Mouse (Mus musculus): Measurements from ENCODE around the gene Etv1. TPM values are rescaled to one million over a fixed set of nuclear protein-coding genes. Genes with fewer than 3 reads are reported as not detected.

The Etv1 gene
- polyA plus RNA-seq, 1 experiment from 2014 or later, result 1.2 TPM

- H3K27me3 ChIP-seq, result peaks cover 16% of the 10 kb centered on the region
- no peak for ATAC-seq
- no peak for TF ChIP-seq CTCF (IDR thresholded peaks at IDR 0.05)
- POLR2A ChIA-PET, result no interaction called here
- CTCF ChIA-PET, result no interaction called here
- in situ Hi-C loops (cut with MboI; ENCODE audit: low pct_unique_long_range_greater_than_20kb), result loop anchor here (10.0 kb wide), 1 partner anchor 142 kb away; no protein-coding TSS in a partner anchor
- no peak for DNase-seq (ENCODE audit: low read depth, low spot score)
These were observed 4.1 kb downstream of the Etv1 start for GRCm38 (mm10) chr12:38783291-38783690.

- ATAC-seq (no peak), DNase-seq (ENCODE audit: low read depth, low spot score) (no peak)
- POLR2A ChIA-PET, result no interaction called here
- no peak for TF ChIP-seq CTCF (IDR thresholded peaks at IDR 0.05)
- peaks cover 16% of the 10 kb centered on the region for H3K27me3 ChIP-seq
- in situ Hi-C loops (cut with MboI; ENCODE audit: low pct_unique_long_range_greater_than_20kb), result loop anchor here (10.0 kb wide), 1 partner anchor 141 kb away; no protein-coding TSS in a partner anchor
- CTCF ChIA-PET, result no interaction called here
These were observed 5.0 kb downstream of the Etv1 start for GRCm38 (mm10) chr12:38784221-38784620.

DNA sequence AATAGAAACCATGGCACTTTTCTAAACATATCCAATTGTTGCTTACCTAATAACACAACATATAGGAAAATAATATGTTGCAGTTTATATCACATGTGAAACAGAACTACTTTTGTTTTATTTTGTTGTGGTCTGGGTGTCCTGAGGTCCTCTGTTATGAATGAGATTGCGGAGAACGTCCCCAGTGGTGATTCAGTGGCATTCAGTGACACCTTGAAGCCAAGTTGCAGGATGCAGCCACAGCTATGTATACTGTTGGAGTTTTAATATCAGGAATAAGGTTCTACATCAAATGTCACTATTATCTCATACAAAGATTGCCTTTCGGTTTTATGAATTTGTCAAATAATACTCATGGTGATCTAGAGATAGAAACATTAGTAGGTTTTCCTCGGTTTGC lies 7.4 kb downstream of the Etv1 start:
- CTCF ChIA-PET, result no interaction called here
- ATAC-seq, result no peak

GRCm38 (mm10) chr12:38787704-38788103 lies 8.5 kb downstream of the Etv1 start:
- H3K27me3 ChIP-seq, result peaks cover 9% of the 10 kb centered on the region
- ATAC-seq (no peak), DNase-seq (ENCODE audit: low read depth, low spot score) (no peak)
- in situ Hi-C loops (cut with MboI; ENCODE audit: low pct_unique_long_range_greater_than_20kb), result loop anchor here (10.0 kb wide), 1 partner anchor 137 kb away; no protein-coding TSS in a partner anchor
- POLR2A ChIA-PET, result no interaction called here
- no peak for TF ChIP-seq CTCF (IDR thresholded peaks at IDR 0.05)
- CTCF ChIA-PET, result no interaction called here

More for the DNA sequence above, 7.4 kb downstream of the Etv1 start:
- in situ Hi-C loops (cut with MboI; ENCODE audit: low pct_unique_long_range_greater_than_20kb), result loop anchor here (10.0 kb wide), 1 partner anchor 138 kb away; no protein-coding TSS in a partner anchor
- POLR2A ChIA-PET, result no interaction called here
- TF ChIP-seq CTCF (IDR thresholded peaks at IDR 0.05), result no peak
- DNase-seq (ENCODE audit: low read depth, low spot score), result no peak
- peaks cover 13% of the 10 kb centered on the region for H3K27me3 ChIP-seq

GRCm38 (mm10) chr12:38788621-38789020 lies 9.4 kb downstream of the Etv1 start:
- POLR2A ChIA-PET, result no interaction called here
- ATAC-seq, result peak; percentile 99
- CTCF ChIA-PET, result interaction anchor here (1.8 kb wide), 1 partner anchor 8 kb away, joined by 4 read pairs; no protein-coding TSS in a partner anchor
- in situ Hi-C loops (cut with MboI; ENCODE audit: low pct_unique_long_range_greater_than_20kb), result loop anchor here (10.0 kb wide), 1 partner anchor 136 kb away; no protein-coding TSS in a partner anchor
- no peak for TF ChIP-seq CTCF (IDR thresholded peaks at IDR 0.05)
- H3K27me3 ChIP-seq, result peaks cover 9% of the 10 kb centered on the region
- peak; percentile 50 for DNase-seq (ENCODE audit: low read depth, low spot score)

DNA sequence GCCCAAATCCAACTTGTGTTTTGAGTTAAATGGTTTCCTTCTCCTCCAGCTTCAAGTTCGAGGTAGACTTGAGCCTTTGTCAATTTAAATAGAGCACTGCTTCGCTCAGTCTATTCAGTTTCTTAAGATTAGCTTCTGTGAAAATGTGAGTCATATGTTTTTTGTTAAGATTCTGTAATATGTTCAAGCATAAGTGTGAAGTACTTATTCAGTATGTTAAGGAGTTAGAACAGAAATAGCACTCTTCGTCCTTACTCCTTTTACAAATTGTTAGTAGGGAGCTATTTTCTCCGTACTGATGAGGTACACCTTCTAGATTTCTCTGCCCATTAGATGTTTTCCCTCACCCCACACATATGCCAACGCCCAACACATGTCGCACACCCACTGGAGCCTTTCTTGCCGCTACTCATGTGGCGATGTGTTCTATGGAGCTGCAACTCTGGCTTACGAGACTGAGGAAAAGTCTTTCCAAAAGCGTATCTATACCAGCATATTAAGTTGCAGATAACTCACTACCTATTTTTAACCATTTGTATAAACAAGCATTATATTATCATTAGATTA lies 10.7 kb downstream of the Etv1 start:
- in situ Hi-C loops (cut with MboI; ENCODE audit: low pct_unique_long_range_greater_than_20kb), result loop anchor here (10.0 kb wide), 1 partner anchor 135 kb away; no protein-coding TSS in a partner anchor
- no peak for TF ChIP-seq CTCF (IDR thresholded peaks at IDR 0.05)
- DNase-seq (ENCODE audit: low read depth, low spot score), result no peak
- H3K27me3 ChIP-seq, result peaks cover 8% of the 10 kb centered on the region
- ChIA-PET POLR2A (no interaction called here), CTCF (interaction anchor here (1.8 kb wide), 1 partner anchor 9 kb away, joined by 4 read pairs; no protein-coding TSS in a partner anchor)
- ATAC-seq, result no peak

DNA sequence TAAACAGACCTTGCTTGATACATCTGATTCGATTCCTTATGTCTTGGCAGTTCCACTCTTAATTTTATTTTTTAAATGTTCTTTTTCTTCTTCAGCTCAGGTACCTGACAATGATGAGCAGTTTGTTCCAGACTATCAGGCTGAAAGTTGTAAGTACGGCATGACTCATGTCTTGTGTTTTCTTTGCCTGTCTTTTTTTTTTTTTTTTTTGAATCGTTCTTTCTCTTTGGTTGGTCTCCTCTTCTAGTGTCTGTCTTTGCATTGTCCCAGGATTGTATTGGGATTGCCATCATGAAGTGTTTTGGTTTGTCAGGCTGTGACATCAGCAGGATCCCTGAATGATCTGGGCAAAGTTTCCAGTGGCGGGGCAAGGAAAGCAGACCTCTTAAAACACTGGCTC lies 13.9 kb downstream of the Etv1 start:
- ChIA-PET POLR2A (no interaction called here), CTCF (no interaction called here)
- no peak for ATAC-seq
- H3K27me3 ChIP-seq, result no peaks in the 10 kb centered on the region
- in situ Hi-C loops (cut with MboI; ENCODE audit: low pct_unique_long_range_greater_than_20kb), result no loop called here
- no peak for TF ChIP-seq CTCF (IDR thresholded peaks at IDR 0.05)
- DNase-seq (ENCODE audit: low read depth, low spot score), result no peak

DNA sequence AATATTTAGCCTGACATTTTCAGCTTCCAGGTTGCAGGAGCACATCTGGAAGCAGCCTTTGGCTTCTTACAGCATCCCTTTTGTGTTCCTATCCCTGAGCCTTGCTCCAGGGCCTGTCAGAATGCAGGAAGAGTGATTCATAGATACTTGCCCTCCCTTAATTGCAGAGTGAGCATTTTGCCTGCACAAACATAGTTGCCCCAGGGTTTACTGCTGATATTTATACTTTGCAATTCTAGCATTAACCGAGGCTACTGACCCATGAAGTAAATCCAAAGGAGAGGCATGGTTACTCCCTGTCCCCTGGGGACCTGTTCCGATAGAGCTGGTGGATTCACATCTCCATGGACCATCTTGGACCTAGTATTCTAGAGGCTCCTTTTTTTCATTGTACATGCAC lies 14.5 kb downstream of the Etv1 start:
- CTCF ChIA-PET, result no interaction called here
- TF ChIP-seq CTCF (IDR thresholded peaks at IDR 0.05), result no peak
- POLR2A ChIA-PET, result no interaction called here
- ATAC-seq (peak; percentile 74), DNase-seq (ENCODE audit: low read depth, low spot score) (no peak)
- no peaks in the 10 kb centered on the region for H3K27me3 ChIP-seq
- in situ Hi-C loops (cut with MboI; ENCODE audit: low pct_unique_long_range_greater_than_20kb), result no loop called here

GRCm38 (mm10) chr12:38807031-38807430 lies 27.9 kb downstream of the Etv1 start:
- no peak for ATAC-seq
- no peak for TF ChIP-seq CTCF (IDR thresholded peaks at IDR 0.05)
- no peaks in the 10 kb centered on the region for H3K27me3 ChIP-seq
- ChIA-PET CTCF (interaction anchor here (0.8 kb wide), 1 partner anchor 8 kb away, joined by 3 read pairs; no protein-coding TSS in a partner anchor), POLR2A (no interaction called here)
- no peak for DNase-seq (ENCODE audit: low read depth, low spot score)
- in situ Hi-C loops (cut with MboI; ENCODE audit: low pct_unique_long_range_greater_than_20kb), result no loop called here

DNA sequence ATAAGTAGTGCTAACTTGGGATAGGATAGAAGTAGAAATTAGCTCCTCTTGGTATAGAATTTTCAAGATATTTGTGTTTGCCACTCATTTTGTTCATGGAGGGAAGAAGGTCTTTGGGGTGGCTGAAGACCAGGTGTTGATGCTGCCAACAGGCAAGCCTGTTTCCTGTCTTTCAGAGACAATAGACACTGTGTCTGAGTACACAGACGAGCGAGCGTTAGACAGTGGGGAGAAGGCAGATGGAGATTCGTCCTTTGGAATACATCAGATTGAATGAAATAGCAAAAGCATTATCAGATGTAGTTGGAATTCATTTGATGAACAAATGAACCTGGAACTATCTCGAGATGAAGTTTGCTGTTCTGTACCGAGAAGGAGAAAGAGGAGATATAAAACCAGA lies 33.2 kb downstream of the Etv1 start:
- POLR2A ChIA-PET, result no interaction called here
- in situ Hi-C loops (cut with MboI; ENCODE audit: low pct_unique_long_range_greater_than_20kb), result no loop called here
- no peak for DNase-seq (ENCODE audit: low read depth, low spot score)
- CTCF ChIA-PET, result no interaction called here
- no peaks in the 10 kb centered on the region for H3K27me3 ChIP-seq
- ATAC-seq, result no peak
- no peak for TF ChIP-seq CTCF (IDR thresholded peaks at IDR 0.05)

- TF ChIP-seq CTCF (IDR thresholded peaks at IDR 0.05), result no peak
- ATAC-seq (no peak), DNase-seq (ENCODE audit: low read depth, low spot score) (no peak)
- ChIA-PET CTCF (no interaction called here), POLR2A (no interaction called here)
- H3K27me3 ChIP-seq, result no peaks in the 10 kb centered on the region
- in situ Hi-C loops (cut with MboI; ENCODE audit: low pct_unique_long_range_greater_than_20kb), result no loop called here
These were observed 35.0 kb downstream of the Etv1 start for GRCm38 (mm10) chr12:38814010-38814786.

Measured in Patski (cell line).